Mouse (Mus musculus): ENCODE measurements around the gene Gm960. TPM values are rescaled to one million over a fixed set of nuclear protein-coding genes. Genes with fewer than 3 reads are reported as not detected.
A peak's percentile ranks its signal among the peaks of the same experiment; 100 is the strongest.

Gene Gm960
- total RNA-seq (2021), result 1 to 10 TPM; 1.4 to 1.7 TPM

DNA sequence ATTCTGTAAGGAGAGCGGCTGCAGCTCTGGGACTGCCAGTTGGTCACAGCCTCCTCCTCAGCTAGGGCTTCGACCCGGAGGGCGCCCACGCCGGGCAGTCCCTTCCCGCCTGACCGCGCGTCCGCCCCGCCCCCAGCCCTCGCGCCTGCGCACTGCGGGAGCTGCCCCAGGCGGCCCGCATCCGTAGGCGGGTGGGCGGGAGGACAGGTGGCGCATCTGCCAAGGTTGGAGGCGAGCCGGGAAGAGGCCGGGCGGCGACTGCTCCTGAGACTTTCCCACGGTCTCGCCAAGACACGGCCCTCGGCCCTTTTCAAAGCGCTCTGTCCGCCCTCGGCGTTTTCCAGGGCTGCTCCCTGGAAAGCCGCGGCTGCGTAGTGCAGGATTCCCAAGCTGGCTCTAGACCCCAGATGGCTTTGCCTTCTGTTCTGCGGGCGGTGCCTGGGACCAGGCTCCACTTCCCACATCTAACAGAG is at the start of gene Gm960:
Gene Gm960, minus strand, starts transcription at position 464 of the 473 bp plus-strand sequence.
- peak; percentile 86 to 88 for DNase-seq

DNA sequence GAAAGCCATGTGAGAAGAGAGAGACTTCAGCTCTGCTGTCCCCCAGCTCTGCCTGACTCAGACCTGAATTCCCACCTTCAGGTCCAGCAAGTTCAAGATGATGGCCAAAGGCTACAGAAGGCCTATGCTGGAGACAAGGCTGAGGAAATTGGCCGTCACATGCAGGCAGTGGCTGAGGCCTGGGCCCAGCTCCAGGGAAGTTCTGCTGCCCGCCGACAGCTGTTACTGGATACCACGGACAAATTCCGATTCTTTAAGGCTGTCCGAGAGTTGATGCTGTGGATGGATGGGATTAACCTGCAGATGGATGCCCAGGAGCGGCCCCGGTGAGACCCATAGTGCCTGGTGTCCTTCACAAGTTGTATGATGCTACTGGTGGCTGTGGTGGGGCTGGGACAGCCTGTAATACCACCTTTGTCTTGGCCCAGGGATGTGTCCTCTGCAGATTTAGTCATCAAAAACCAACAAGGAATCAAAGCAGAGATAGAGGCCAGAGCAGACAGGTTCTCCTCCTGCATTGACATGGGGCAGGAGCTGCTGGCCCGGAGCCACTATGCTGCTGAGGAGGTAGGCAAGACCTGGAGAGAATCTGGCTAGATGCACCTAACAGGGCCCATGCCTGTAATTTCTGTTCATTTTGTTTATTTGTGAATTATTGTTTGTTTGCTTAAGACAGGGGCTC is 49.3 kb upstream of the Gm960 start:
- no peak for DNase-seq

DNA sequence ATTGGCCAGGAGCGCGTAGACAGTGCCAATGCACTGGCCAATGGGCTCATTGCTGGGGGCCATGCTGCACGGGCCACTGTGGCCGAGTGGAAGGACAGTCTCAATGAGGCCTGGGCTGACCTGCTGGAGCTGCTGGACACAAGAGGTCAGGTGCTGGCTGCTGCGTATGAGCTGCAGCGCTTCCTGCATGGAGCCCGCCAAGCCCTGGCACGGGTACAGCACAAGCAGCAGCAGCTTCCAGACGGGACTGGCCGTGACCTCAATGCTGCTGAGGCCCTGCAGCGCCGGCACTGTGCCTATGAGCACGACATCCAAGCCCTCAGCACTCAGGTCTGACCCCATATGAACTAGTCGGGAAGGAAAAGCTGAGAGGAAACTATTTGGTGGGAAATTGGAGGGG is 48.1 kb upstream of the Gm960 start:
- no peak for DNase-seq

DNA sequence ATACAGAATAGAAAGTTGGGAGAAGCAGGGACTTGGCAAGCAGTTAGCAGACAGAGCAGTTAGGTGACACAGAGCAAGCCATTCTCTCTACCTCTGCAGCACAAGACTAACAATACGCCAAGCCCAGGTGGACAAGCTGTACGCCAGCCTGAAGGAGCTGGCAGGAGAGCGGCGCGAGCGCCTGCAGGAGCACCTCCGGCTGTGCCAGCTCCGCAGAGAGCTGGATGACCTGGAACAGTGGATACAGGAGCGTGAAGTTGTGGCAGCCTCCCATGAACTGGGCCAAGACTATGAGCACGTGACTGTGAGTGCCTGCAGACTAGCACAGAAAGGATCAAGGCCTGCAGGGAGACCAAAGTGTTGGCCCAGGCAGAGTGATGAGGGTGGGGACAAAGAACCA is 47.2 kb upstream of the Gm960 start:
- no peak for DNase-seq

DNA sequence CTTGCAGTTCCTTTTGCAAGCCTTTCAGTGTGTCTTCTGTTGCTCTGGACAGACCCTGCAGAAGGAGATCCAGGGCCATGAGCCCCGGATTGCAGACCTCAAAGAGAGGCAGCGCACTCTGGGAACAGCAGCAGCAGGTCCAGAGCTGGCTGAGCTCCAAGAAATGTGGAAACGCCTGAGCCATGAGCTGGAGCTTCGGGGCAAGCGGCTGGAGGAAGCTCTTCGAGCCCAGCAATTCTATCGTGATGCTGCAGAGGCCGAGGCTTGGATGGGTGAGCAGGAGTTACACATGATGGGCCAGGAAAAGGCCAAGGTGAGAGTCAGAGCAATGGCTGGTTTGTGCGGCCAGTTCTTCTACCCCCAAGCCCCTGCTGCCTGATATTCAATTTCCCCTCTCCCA is 46.6 kb upstream of the Gm960 start:
- no peak for DNase-seq

DNA sequence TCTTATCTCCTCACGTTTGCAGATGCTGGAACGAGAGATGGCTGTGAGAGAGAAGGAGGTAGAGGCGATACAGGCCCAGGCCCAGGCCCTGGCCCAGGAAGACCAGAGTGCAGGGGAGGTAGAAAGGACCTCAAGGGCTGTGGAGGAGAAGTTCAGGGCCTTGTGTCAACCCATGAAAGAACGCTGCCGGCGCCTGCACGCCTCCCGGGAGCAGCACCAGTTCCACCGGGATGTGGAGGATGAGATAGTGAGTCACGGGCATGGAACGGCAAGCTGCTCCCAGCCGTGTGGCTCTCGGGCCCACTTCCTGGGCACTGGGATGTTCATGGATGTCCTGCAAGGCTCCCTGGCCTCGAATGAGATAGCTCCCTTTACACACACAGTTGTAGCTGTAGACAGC is 45.6 kb upstream of the Gm960 start:
- DNase-seq, result no peak

GRCm38 (mm10) chr19:4743524-4743923 is 45.1 kb upstream of the Gm960 start:
- DNase-seq, result no peak

- DNase-seq, result no peak
Measured at GRCm38 (mm10) chr19:4742229-4742628, 43.8 kb upstream of the Gm960 start.

GRCm38 (mm10) chr19:4741482-4741881 is 43.0 kb upstream of the Gm960 start:
- no peak for DNase-seq

DNA sequence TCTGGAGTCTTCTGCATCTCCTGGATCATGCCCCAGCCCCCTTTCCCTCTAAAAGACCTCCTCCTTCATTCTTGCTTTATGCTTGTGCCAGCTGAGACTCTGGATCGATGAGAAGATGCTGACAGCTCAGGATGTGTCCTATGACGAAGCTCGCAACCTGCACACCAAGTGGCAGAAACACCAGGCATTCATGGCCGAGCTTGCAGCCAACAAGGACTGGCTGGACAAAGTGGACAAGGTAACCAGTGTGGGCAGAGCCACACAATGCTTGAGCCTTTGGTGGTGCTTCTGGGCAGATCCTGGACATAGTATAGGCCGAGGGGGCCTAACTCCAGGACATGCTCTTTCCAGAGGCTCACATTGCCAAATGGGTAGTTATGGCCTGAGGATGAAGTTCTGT is 41.3 kb upstream of the Gm960 start:
- no peak for DNase-seq

GRCm38 (mm10) chr19:4739053-4739452 is 40.6 kb upstream of the Gm960 start:
- DNase-seq, result no peak

- DNase-seq, result no peak
Measured at GRCm38 (mm10) chr19:4737866-4738265, 39.4 kb upstream of the Gm960 start.

- no peak for DNase-seq
Measured at GRCm38 (mm10) chr19:4733052-4733451, 34.6 kb upstream of the Gm960 start.

- no peak for DNase-seq
Measured at GRCm38 (mm10) chr19:4729186-4729585, 30.7 kb upstream of the Gm960 start.

- no peak for DNase-seq
Measured at GRCm38 (mm10) chr19:4720671-4721244, 22.3 kb upstream of the Gm960 start.

- no peak for DNase-seq
Measured at GRCm38 (mm10) chr19:4720112-4720511, 21.6 kb upstream of the Gm960 start.

DNA sequence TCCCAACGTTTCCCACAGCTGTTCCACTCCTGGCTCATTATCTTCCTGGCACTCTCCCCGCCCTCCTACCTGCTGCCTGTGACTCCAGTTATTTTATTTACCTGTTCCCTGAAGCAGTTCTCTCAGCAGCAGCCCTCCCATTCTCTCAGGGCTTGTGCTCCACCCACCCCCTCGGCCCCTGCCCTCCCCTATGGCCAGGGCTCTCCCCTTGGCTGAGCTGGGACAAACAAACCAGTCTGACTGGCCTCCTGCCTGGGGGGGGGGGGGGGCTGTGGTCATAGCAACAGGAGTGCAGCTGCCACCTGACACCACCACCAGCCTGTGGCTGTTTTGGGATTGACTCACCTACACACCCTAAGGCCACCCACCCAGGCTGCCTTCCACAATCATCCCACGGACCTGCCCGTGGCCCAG is 20.9 kb upstream of the Gm960 start:
- no peak for DNase-seq

DNA sequence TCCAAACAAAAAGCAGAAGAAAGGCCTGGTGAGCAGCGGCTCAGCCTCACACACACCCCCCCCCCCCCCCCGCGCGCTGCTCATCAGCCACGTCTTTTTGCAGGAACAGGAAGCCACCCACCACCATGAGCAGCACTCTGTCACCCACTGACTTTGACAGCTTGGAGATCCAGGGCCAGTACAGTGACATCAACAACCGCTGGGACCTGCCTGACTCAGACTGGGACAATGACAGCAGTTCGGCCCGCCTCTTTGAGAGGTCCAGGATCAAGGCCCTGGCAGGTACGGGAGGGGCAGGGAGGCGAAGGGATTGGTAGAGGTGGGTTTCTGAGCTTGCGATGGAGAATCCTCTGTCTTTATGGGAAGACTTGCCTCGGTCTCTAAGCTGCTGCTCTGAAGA is 20.2 kb upstream of the Gm960 start:
- no peak for DNase-seq

GRCm38 (mm10) chr19:4717281-4717680 is 18.8 kb upstream of the Gm960 start:
- no peak for DNase-seq

- no peak for DNase-seq
Measured at GRCm38 (mm10) chr19:4716756-4717155, 18.3 kb upstream of the Gm960 start.

DNA sequence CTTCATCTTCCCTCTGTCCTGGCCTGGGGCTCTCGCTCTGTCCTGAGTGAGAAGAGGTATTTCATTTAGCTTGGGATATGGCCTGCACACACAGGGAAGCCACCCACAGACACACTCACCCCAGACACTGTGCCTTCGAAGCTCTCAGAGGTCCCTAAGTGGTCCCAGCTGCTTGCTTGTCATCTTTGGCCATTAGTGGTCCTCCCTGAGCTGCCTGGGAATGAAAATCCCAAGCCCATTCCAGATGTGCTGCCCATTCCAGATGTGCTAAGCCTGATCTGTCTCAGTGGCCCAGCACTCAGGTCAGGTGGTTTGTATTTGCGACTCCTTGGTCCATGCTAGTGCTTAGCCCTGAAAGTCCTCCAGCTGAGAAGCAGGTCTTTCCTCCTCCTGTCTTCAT is 15.4 kb upstream of the Gm960 start:
- DNase-seq, result no peak

DNA sequence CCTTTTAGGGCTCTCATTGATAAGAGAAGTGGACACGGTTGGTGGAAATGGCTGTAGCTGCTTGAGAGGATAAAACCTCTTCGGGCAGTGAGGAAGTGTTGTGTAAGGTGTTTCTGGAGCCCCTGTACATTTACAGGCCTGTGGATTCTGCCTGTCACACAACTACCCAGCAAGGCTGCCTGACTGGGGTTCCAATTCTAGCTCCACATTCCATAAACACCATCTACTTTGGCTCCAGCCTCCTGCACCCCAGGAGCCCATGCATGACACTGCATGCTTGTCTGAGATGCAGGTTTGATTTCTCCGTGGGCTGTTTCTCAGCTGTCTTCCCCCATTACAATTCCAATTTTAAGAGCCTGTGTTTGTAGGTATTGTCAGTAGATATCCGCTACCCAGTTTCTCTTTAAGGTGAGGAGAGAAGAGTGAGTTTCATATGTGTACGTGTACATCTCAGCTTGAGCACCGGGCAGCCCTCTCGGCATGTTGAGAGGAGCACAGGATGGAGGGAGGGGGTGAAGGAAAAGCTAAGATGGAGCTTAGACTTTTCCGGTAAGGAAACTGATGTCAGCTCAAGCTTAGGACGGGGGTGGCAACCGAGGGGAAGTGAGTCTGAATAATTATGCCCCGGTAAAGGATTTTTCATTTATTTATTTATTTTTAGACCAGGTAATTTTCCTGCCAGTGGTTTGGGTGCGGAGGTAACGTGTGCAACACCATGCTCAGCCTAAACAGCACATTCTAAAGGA is 14.5 kb upstream of the Gm960 start:
- DNase-seq, result no peak

GRCm38 (mm10) chr19:4712156-4712780 is 13.8 kb upstream of the Gm960 start:
- DNase-seq, result no peak

Measured in layer of hippocampus, postnatal 36 days (tissue).